Mouse (Mus musculus): ENCODE results near the gene Acsl1.

DNA sequence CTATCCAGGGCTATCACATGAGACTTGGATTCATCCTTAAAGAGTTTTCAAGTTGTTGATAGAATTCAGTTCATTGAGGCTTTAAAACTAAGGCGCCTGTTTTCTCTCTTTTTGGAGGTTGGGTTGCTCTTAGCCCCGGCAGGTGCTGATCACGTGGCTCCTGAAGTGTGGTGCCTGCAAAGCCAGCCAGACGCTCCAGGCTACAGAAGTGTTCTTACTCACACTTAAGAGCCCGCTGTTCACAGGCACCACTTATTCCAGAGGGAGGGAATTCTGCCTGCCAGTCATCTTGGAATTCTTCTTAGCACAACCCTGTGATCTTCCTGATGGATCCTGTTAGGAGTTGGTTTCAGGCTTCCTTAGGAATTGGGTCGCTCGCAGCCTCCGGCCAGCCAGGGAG lies 97.1 kb downstream of the Acsl1 start:
- TF ChIP-seq POLR2A (IDR thresholded peaks at IDR 0.05; ENCODE audit: control insufficient read depth, extremely low read depth, insufficient read depth, low read length, poor library complexity) = no peak
- no peak for TF ChIP-seq CTCF (IDR thresholded peaks at IDR 0.05; ENCODE audit: borderline replicate concordance, control insufficient read depth, extremely low read depth, insufficient read depth, low read length, poor library complexity)
